Mouse (Mus musculus) embryonic facial prominence, embryonic 13.5 days (tissue): ENCODE results near the gene Gm45062. TPM values are rescaled to one million over a fixed set of nuclear protein-coding genes. Genes with fewer than 3 reads are reported as not detected.

ENCODE experiments used
- ATAC-seq: fragments of 200-750 bp; cut with Nextera tagmentation; 2 replicates; pipeline ENCODE4 v1.8.0; 2017; ENCODE audit warnings: low read depth; ENCODE audit not compliant: insufficient number of reproducible peaks, insufficient read depth, low FRiP score, low TSS enrichment
- H3K27ac ChIP-seq: fragments of 300-500 bp; sonication (generic); 2 replicates; pipeline ENCODE4 v1.5.1; 2015; ENCODE audit warnings: moderate library complexity, mild to moderate bottlenecking, inconsistent platforms
- H3K27me3 ChIP-seq: fragments of 300-500 bp; sonication (generic); 2 replicates; pipeline ENCODE4 v1.6.1; 2015; ENCODE audit warnings: mild to moderate bottlenecking, inconsistent platforms
- H3K36me3 ChIP-seq: fragments of 300-500 bp; sonication (generic); 2 replicates; pipeline ENCODE4 v1.6.1; 2015; ENCODE audit warnings: mild to moderate bottlenecking, inconsistent platforms
- H3K4me1 ChIP-seq: fragments of 300-500 bp; sonication (generic); 2 replicates; pipeline ENCODE4 v1.6.1; 2015; ENCODE audit warnings: inconsistent platforms
- H3K4me2 ChIP-seq: fragments of 300-500 bp; sonication (generic); 2 replicates; pipeline ENCODE4 v1.6.1; 2015; ENCODE audit warnings: moderate library complexity, mild to moderate bottlenecking, inconsistent platforms
- H3K4me3 ChIP-seq: fragments of 300-500 bp; sonication (generic); 2 replicates; pipeline ENCODE4 v1.5.1; 2015; ENCODE audit warnings: mild to moderate bottlenecking, inconsistent platforms
- H3K9ac ChIP-seq: fragments of 300-500 bp; sonication (generic); 2 replicates; pipeline ENCODE4 v1.6.1; 2015; ENCODE audit warnings: mild to moderate bottlenecking, inconsistent platforms
- H3K9me3 ChIP-seq: fragments of 300-500 bp; sonication (generic); 2 replicates; pipeline ENCODE4 v1.6.1; 2016; ENCODE audit warnings: inconsistent platforms
- WGBS: fragments of 180-500 bp; shearing (Covaris S2); methylation state at CpG from one replicate; pipeline ENCODE4 v1.1.7; 2015; ENCODE audit warnings: mixed read lengths; 5-methylcytosine and 5-hydroxymethylcytosine counted together
- polyA plus RNA-seq: library from polyadenylated mRNA; unstranded; fragments of >200 nt; fragmentation: Nextera tagmentation; extraction: Ambion mirVana; gene quantifications from 2 replicates; pipeline ENCODE4 v1.2.1, GENCODE M21; 2015

Gm45062 gene
- polyA plus RNA-seq, 1 experiment from 2014 or later: 10.0 TPM

DNA sequence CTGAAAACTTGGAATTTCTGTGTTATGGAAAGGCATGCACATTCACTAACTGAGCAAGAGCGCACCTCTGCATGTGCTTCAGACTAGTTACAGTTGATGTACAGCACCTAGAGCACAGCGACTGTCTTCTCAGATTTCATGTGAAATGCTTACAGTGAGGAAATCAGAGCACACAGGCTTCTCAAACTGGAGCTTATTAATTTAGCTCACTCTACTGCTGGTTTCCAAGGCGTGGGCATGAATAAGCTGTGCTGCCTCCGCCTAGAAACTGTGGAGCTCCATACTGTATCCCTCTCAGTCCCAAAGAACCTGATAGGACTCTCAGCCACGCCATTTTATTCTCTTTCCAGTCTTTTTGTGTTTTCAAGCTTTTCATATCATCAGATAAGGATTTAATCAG lies 143.9 kb downstream of the Gm45062 start:
- ATAC-seq: no peak
- no peak overlapping the region for H3K9ac ChIP-seq
- no peaks in the 10 kb centered on the region for H3K27me3 ChIP-seq
- H3K4me1 ChIP-seq: no peaks in the 10 kb centered on the region
- no peaks in the 10 kb centered on the region for H3K36me3 ChIP-seq
- no peak overlapping the region for H3K4me2 ChIP-seq
- no peak overlapping the region for H3K27ac ChIP-seq
- WGBS: 77% methylated on average over 5 of the region's 5 CpGs
- no peaks in the 10 kb centered on the region for H3K9me3 ChIP-seq
- no peak overlapping the region for H3K4me3 ChIP-seq

DNA sequence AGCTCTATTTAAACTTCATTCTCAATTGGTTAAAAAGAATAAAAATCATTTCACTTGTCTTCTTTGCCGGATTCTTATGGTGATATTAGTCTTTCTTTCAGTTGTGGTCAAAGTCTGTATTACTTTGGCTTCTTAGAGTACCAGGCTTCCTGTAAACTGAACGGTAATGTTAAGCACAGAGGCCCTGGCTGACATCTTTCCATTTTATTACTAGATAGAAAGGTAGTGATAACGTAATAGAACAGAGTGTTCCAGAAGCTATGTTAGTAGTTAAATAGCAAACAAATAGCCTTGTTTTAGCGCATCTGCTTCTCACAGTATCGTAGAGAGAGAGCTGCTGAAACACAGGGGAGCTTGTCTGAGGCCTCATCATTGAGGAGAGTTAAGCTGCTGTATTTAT lies 146.6 kb downstream of the Gm45062 start:
- Histone ChIP-seq H3K27ac (no peak overlapping the region), H3K9me3 (no peaks in the 10 kb centered on the region), H3K4me2 (no peak overlapping the region), H3K27me3 (no peaks in the 10 kb centered on the region), H3K9ac (no peak overlapping the region), H3K4me3 (no peak overlapping the region), H3K4me1 (no peaks in the 10 kb centered on the region), H3K36me3 (no peaks in the 10 kb centered on the region)
- no peak for ATAC-seq
- WGBS: 84% methylated on average over 5 of the region's 5 CpGs

DNA sequence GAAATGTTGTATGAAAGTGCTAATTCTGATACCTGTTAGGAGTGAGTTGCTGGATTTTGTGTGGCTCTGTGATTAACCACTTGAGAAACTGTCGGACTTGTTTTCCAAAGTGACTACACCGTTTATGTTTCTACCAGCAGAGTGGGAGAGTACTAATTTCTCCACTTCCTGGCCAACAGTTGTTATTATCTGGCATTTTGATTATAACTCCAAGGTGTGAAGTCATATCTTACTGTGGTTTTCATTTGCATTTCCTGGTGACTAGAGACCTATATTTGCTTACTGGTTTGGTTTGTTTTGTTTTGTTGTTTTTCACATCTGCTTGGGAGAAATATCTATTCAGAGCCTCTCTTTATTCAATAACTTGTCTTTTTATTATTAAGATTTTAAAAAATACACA lies 149.1 kb downstream of the Gm45062 start:
- Histone ChIP-seq H3K27ac (no peak overlapping the region), H3K36me3 (no peaks in the 10 kb centered on the region), H3K9me3 (no peaks in the 10 kb centered on the region), H3K4me3 (no peak overlapping the region), H3K4me1 (peaks cover 4% of the 10 kb centered on the region; the same call in 1 of the 2 replicates), H3K9ac (no peak overlapping the region), H3K4me2 (no peak overlapping the region), H3K27me3 (no peaks in the 10 kb centered on the region)
- WGBS: 97% methylated on average over 2 of the region's 2 CpGs
- no peak for ATAC-seq

DNA sequence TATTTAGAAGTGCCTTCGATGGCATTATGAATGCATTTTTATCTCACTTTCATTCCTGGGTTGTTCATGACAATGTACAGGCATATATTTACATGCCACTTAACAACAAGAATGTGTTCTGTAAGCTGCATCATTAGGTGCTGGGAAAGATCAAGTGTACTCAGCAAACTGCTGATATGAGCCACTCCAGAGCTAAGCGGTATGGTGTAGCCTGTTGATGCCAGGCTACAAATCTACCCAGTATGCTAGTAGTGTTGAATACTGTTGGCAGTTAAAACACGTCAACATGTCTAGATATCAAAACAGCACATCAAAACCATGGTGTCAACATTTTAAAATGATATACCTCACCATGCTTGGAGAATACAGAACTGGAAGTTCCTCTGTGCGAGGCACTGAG lies 150.6 kb downstream of the Gm45062 start:
- Histone ChIP-seq H3K9ac (no peak overlapping the region), H3K9me3 (no peaks in the 10 kb centered on the region), H3K27me3 (no peaks in the 10 kb centered on the region), H3K4me2 (no peak overlapping the region), H3K4me1 (peaks cover 4% of the 10 kb centered on the region; the same call in 1 of the 2 replicates), H3K4me3 (no peak overlapping the region), H3K36me3 (no peaks in the 10 kb centered on the region), H3K27ac (no peak overlapping the region)
- ATAC-seq: no peak
- WGBS: 90% methylated on average over 4 of the region's 4 CpGs

DNA sequence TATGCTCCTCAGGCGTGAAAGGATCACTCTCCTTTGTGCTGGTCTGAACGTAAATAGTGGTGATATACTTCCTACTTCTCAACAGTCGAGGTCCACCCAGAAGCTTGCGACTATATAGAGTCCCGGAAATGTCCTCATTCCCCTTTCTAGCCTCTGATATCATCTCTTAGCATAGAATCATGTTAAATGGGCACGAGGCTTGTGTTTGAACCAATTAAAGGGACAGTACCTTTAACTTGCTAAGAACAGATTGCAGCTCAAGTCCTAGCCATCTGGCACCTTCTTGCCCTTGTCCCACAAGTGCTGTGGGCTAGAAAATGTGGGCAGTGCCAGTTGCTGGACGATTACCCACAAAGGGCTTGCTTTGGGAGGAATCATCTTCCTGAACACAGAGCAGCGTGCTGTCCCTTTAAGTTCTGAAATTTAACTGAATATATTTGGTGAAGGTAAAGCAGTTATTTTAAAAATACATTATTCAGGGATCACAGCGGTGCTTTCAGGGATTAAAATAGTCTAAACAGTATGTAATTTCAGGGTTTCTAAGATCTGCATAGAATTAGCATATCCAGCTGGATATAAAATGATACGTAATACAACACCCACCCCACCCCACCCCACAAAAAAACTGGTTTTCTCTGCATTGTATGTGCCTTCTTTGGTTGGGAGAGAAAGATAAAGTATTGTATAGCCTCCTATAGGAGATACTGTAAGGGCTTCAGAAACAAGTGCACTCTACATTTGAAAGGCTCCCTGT lies 153.8 kb downstream of the Gm45062 start:
- no peak overlapping the region for H3K4me2 ChIP-seq
- no peak for ATAC-seq
- 67% methylated on average over 10 of the region's 10 CpGs for WGBS

DNA sequence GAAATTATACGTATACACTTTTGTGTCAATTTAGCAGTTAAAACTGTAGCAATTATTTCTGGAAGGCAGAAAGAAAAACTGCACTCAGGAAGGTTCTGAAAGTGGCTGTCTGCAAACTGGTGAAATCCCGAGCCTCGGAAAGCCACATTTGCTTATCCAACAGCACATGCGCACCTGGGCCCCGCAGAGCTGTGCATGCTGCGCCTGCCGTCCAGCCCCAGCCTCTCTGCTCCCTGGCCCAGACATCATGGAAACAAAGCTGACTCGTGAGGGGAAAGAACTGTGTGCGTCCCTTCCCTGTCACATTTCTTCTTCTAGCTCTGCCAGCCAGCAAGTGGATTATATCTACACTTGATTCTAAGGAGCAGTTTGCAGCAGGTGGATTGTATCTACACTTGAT lies 154.8 kb downstream of the Gm45062 start:
- no peak overlapping the region for H3K27ac ChIP-seq
- H3K9me3 ChIP-seq: no peaks in the 10 kb centered on the region
- WGBS: 59% methylated on average over 9 of the region's 9 CpGs
- no peaks in the 10 kb centered on the region for H3K36me3 ChIP-seq
- no peak overlapping the region for H3K4me2 ChIP-seq
- H3K4me1 ChIP-seq: peaks cover 4% of the 10 kb centered on the region; the same call in 1 of the 2 replicates
- no peak overlapping the region for H3K9ac ChIP-seq
- H3K27me3 ChIP-seq: no peaks in the 10 kb centered on the region
- ATAC-seq: no peak
- H3K4me3 ChIP-seq: no peak overlapping the region

More for the DNA sequence above, 153.8 kb downstream of the Gm45062 start:
- Histone ChIP-seq H3K9me3 (no peaks in the 10 kb centered on the region), H3K4me1 (peaks cover 4% of the 10 kb centered on the region; the same call in 1 of the 2 replicates), H3K27ac (no peak overlapping the region), H3K4me3 (no peak overlapping the region), H3K9ac (no peak overlapping the region), H3K36me3 (no peaks in the 10 kb centered on the region), H3K27me3 (no peaks in the 10 kb centered on the region)

DNA sequence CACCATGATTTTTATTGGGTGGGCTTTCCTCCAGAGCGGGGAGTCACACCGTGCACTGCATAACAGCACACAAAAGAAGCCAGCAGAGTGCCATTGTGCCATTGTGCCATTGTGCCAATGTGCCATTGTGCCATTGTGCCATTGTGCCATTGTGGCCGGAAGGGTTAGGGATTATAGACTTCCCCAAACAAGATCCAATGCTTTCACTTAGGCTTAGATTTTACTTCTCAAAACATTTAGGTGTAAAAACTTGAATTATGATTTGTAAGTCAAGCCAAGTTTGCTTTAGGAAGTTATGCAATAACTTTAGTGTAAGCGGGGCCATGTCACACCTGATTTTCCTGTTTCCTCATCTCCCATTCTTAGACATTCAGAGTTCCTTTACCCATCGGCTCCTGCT lies 156.6 kb downstream of the Gm45062 start:
- no peak for ATAC-seq
- H3K4me2 ChIP-seq: no peak overlapping the region
- no peak overlapping the region for H3K9ac ChIP-seq
- H3K4me1 ChIP-seq: peaks cover 12% of the 10 kb centered on the region
- no peaks in the 10 kb centered on the region for H3K9me3 ChIP-seq
- 88% methylated on average over 5 of the region's 5 CpGs for WGBS
- no peaks in the 10 kb centered on the region for H3K27me3 ChIP-seq
- H3K27ac ChIP-seq: no peak overlapping the region; the same call in 1 of the 2 replicates
- H3K36me3 ChIP-seq: no peaks in the 10 kb centered on the region
- no peak overlapping the region for H3K4me3 ChIP-seq

DNA sequence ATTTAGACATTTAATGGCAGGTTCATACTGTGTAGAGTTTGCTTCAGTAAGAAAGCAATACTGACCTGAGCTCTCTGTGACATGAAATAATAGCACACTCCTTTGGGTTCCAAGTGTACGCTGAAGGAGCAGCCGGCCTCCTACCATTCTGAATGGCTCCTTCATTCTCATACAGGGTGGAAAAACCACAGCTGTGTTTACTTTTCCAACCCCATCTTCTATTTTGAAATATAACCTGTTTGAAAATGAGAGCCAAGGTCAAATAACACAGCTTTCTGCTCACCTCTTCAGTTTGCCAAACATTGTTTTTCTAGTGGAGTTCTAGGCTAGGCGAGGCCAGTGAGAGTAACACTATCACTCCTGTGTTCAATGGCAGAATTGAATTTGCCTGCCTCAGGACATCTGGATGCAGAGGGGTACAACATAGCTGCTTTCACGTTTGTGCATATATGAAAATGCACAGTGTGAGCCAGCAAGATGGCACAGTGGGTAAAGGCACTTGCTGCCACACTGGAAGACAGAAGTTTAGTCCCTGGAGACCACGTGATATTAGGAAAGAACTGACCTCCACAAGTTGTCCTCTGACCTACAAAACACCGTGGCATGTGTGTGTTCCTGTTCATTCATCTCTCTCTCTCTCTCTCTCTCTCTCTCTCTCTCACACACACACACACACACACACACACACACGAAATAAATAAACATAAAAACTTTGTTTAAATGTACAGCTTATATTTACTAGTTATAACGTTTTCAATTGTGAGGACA lies 157.7 kb downstream of the Gm45062 start:
- H3K4me2 ChIP-seq: no peak overlapping the region
- ATAC-seq: peak; percentile 64
- peaks cover 12% of the 10 kb centered on the region for H3K4me1 ChIP-seq
- H3K27me3 ChIP-seq: no peaks in the 10 kb centered on the region
- no peaks in the 10 kb centered on the region for H3K9me3 ChIP-seq
- H3K9ac ChIP-seq: no peak overlapping the region
- no peaks in the 10 kb centered on the region for H3K36me3 ChIP-seq
- H3K27ac ChIP-seq: peak overlapping the region; percentile 22; the same call in 1 of the 2 replicates
- no peak overlapping the region for H3K4me3 ChIP-seq
- 68% methylated on average over 8 of the region's 8 CpGs for WGBS

DNA sequence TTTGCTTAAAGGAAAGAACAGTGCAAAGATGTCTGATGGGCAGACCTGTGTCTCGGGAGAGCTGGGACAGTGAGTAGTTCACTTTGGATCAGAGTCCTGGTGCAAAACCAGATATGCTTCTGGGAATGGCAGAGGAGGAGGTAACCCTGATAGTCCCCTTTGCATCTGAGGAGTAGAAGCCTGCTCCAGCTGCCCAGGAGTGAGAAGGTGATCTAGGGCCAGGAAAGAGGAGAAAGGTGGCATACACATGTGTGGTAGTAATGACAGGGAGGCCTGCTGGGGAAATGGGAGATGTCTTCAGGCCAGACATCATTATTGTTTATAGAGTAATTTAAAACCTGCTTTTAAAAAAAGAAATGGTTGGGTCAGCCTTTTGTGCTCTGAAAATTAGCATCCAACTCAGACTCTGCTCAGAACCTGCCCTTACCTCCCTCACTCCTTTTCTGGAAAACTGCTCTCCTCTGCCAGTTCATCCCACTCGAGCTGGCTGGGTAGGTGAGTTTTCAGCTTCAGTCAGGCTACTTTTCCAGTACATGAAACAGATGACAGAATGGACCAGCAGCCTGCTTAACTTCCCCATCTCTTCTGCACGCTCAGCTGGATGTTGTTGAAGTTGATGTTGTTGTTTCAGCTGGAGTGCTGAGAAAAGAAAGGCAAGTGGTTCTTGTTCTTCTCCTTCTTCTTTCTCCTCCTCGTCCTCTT lies 160.4 kb downstream of the Gm45062 start:
- Histone ChIP-seq H3K9me3 (no peaks in the 10 kb centered on the region), H3K36me3 (no peaks in the 10 kb centered on the region), H3K4me1 (peaks cover 8% of the 10 kb centered on the region), H3K4me2 (no peak overlapping the region), H3K27me3 (no peaks in the 10 kb centered on the region), H3K9ac (no peak overlapping the region), H3K27ac (no peak overlapping the region), H3K4me3 (no peak overlapping the region)
- WGBS: 49% methylated on average over 4 of the region's 4 CpGs
- ATAC-seq: no peak

DNA sequence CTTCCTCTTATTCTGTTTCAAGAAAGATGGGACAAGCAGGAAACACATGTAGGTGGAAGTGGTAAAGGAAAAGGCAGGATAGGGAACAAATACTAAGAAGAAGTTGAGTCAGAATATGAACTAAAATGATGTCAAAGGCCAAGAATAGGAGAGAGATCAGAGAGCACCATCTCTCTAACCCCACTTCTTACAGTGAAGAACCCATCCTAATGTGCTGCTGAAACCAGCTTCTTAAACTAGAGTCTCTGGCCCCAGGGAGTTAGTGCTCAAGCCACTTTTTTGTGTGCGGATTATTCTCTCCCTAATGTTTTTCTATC lies 160.9 kb downstream of the Gm45062 start:
- Histone ChIP-seq H3K9ac (no peak overlapping the region), H3K4me3 (no peak overlapping the region), H3K27me3 (no peaks in the 10 kb centered on the region), H3K4me2 (no peak overlapping the region), H3K9me3 (no peaks in the 10 kb centered on the region), H3K4me1 (peaks cover 8% of the 10 kb centered on the region), H3K36me3 (no peaks in the 10 kb centered on the region), H3K27ac (no peak overlapping the region)
- no peak for ATAC-seq
- 75% methylated on average over 1 of the region's 1 CpGs for WGBS

DNA sequence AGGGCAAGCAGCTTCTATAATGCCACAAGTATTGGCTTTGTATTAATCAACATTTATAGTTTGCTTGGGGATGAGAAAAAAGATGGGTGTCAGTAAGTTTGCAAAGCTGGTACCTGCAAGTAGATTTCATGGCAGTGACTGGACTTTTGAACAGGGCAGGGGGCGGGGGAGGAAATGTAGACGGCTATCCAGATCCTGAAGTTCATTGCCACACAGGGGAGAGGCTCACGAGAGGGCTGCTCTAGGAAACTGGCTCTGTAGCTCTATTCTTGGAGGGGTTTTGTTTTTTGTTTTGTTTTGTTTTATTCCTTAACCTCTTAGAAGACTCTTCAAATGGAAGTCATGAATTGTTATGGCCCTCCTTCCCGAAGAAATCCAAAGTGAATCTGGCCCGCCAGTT lies 162.2 kb downstream of the Gm45062 start:
- Histone ChIP-seq H3K36me3 (no peaks in the 10 kb centered on the region), H3K27me3 (no peaks in the 10 kb centered on the region), H3K9me3 (no peaks in the 10 kb centered on the region), H3K27ac (no peak overlapping the region), H3K4me3 (no peak overlapping the region), H3K9ac (no peak overlapping the region), H3K4me1 (peaks cover 8% of the 10 kb centered on the region), H3K4me2 (no peak overlapping the region)
- ATAC-seq: no peak
- WGBS: 79% methylated on average over 5 of the region's 5 CpGs
